Mouse (Mus musculus) embryonic facial prominence, embryonic 15.5 days (tissue): ENCODE data around the gene Ccdc148. TPM values are rescaled to one million over a fixed set of nuclear protein-coding genes. Genes with fewer than 3 reads are reported as not detected.

Experiments
- ATAC-seq: fragments of 200-750 bp; cut with Nextera tagmentation; 2 replicates; pipeline ENCODE4 v1.8.0; 2017; ENCODE audit warnings: low read depth, moderate TSS enrichment; ENCODE audit not compliant: insufficient number of reproducible peaks, low FRiP score, low TSS enrichment
- H3K27ac ChIP-seq: fragments of 300-500 bp; sonication (generic); replicated peaks from 2 replicates; pipeline ENCODE4 v1.5.1; 2015; ENCODE audit warnings: mild to moderate bottlenecking, inconsistent platforms
- H3K27me3 ChIP-seq: fragments of 300-500 bp; sonication (generic); 2 replicates; pipeline ENCODE4 v1.6.1; 2015; ENCODE audit warnings: inconsistent platforms
- H3K36me3 ChIP-seq: fragments of 300-500 bp; sonication (generic); 2 replicates; pipeline ENCODE4 v1.6.1; 2015; ENCODE audit warnings: mild to moderate bottlenecking, inconsistent platforms
- H3K4me1 ChIP-seq: fragments of 300-500 bp; sonication (generic); 2 replicates; pipeline ENCODE4 v1.6.1; 2015; ENCODE audit warnings: inconsistent platforms
- H3K4me2 ChIP-seq: fragments of 300-500 bp; sonication (generic); replicated peaks from 2 replicates; pipeline ENCODE4 v1.6.1; 2015; ENCODE audit warnings: mild to moderate bottlenecking, inconsistent platforms
- H3K4me3 ChIP-seq: fragments of 300-500 bp; sonication (generic); replicated peaks from 2 replicates; pipeline ENCODE4 v1.5.1; 2015; ENCODE audit warnings: mild to moderate bottlenecking, inconsistent platforms
- H3K9ac ChIP-seq: fragments of 300-500 bp; sonication (generic); 2 replicates; pipeline ENCODE4 v1.6.1; 2015; ENCODE audit warnings: inconsistent platforms
- H3K9me3 ChIP-seq: fragments of 300-500 bp; sonication (generic); replicated peaks from 2 replicates; pipeline ENCODE4 v1.6.1; 2016; ENCODE audit warnings: inconsistent platforms
- WGBS: fragments of 180-500 bp; shearing (Covaris S2); methylation state at CpG from one replicate; pipeline ENCODE4 v1.1.7; 2015; 5-methylcytosine and 5-hydroxymethylcytosine counted together
- polyA plus RNA-seq: library from polyadenylated mRNA; unstranded; fragments of >200 nt; fragmentation: Nextera tagmentation; extraction: Ambion mirVana; gene quantifications from 2 replicates; pipeline ENCODE4 v1.2.1, GENCODE M21; 2015

The Ccdc148 gene
- polyA plus RNA-seq, 1 experiment from 2014 or later, result 1.6 TPM

GRCm38 (mm10) chr2:58799126-58799525 lies 361.4 kb downstream of the Ccdc148 start:
- ATAC-seq, result no peak
- H3K36me3 ChIP-seq, result no peaks in the 10 kb centered on the region
- H3K9ac ChIP-seq, result no peak overlapping the region
- no peak overlapping the region for H3K4me2 ChIP-seq
- no peaks in the 10 kb centered on the region for H3K9me3 ChIP-seq
- H3K27ac ChIP-seq, result no peak overlapping the region
- WGBS, result 78% methylated on average over 9 of the region's 9 CpGs
- H3K4me3 ChIP-seq, result no peak overlapping the region
- no peaks in the 10 kb centered on the region for H3K4me1 ChIP-seq
- H3K27me3 ChIP-seq, result no peaks in the 10 kb centered on the region

GRCm38 (mm10) chr2:58797506-58797905 lies 363.0 kb downstream of the Ccdc148 start:
- no peak for ATAC-seq
- no peak overlapping the region for H3K4me3 ChIP-seq
- 69% methylated on average over 4 of the region's 4 CpGs for WGBS

GRCm38 (mm10) chr2:58795432-58795831 lies 365.1 kb downstream of the Ccdc148 start:
- no peak overlapping the region for H3K4me3 ChIP-seq
- no peaks in the 10 kb centered on the region for H3K27me3 ChIP-seq
- no peak for ATAC-seq
- H3K4me1 ChIP-seq, result peaks cover 8% of the 10 kb centered on the region; the same call in 1 of the 2 replicates
- no peak overlapping the region for H3K9ac ChIP-seq
- no peak overlapping the region for H3K27ac ChIP-seq
- WGBS, result 85% methylated on average over 5 of the region's 5 CpGs
- H3K4me2 ChIP-seq, result no peak overlapping the region
- no peaks in the 10 kb centered on the region for H3K36me3 ChIP-seq
- H3K9me3 ChIP-seq, result no peaks in the 10 kb centered on the region

More at GRCm38 (mm10) chr2:58797506-58797905, 363.0 kb downstream of the Ccdc148 start:
- Histone ChIP-seq H3K9ac (no peak overlapping the region), H3K4me1 (0 out of 2 replicates have a peak, but pooled peaks cover under 1% of the 10 kb centered on the region), H3K27ac (no peak overlapping the region), H3K27me3 (no peaks in the 10 kb centered on the region), H3K4me2 (no peak overlapping the region), H3K9me3 (no peaks in the 10 kb centered on the region), H3K36me3 (no peaks in the 10 kb centered on the region)

DNA sequence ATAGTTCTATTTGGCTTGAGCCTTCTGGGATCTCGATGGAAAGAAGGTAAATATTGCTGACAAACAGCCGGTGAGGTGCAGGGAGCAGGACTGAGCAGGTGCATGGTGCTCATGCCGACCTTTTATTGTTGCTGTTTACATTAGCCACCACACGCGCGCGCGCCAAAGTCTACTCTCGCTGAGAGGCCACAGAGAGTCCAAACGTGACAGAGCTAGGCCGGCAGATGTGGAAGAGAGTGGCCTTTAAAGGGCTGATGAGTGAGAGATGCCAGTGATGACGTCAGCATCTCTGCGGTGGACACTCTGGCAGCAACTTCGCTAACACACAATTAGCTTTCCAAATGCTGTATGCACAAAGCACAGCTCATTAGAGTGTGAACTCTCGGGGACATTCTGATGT lies 366.0 kb downstream of the Ccdc148 start:
- H3K4me2 ChIP-seq, result no peak overlapping the region
- H3K4me3 ChIP-seq, result no peak overlapping the region
- 86% methylated on average over 15 of the region's 15 CpGs for WGBS
- no peak for ATAC-seq
- no peaks in the 10 kb centered on the region for H3K9me3 ChIP-seq
- H3K27me3 ChIP-seq, result no peaks in the 10 kb centered on the region
- no peaks in the 10 kb centered on the region for H3K36me3 ChIP-seq
- no peak overlapping the region for H3K9ac ChIP-seq
- H3K27ac ChIP-seq, result no peak overlapping the region
- H3K4me1 ChIP-seq, result peaks cover 8% of the 10 kb centered on the region

DNA sequence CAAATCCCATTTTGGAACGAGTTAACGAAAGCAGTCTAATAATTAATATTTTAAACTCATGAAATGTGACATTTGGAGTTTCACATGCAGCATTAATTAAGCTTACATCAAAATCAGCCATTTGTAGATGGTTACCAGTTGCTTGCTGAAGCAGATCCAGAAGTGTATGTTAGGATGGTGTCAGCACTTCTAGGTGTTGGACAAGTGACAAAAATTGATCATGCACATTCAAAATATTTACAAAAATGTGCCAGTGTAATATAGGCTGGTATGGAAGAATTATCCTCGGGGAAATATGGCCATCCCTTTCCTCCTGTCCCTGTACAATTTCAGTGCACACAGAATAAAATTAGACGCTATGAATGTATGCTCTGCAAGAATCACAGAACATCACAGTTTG lies 370.1 kb downstream of the Ccdc148 start:
- Histone ChIP-seq H3K4me2 (no peak overlapping the region), H3K27ac (no peak overlapping the region), H3K36me3 (no peaks in the 10 kb centered on the region), H3K9me3 (no peaks in the 10 kb centered on the region), H3K9ac (no peak overlapping the region), H3K4me1 (peaks cover 12% of the 10 kb centered on the region), H3K4me3 (no peak overlapping the region), H3K27me3 (no peaks in the 10 kb centered on the region)
- no peak for ATAC-seq
- 60% methylated on average over 4 of the region's 4 CpGs for WGBS

GRCm38 (mm10) chr2:58789934-58790333 lies 370.5 kb downstream of the Ccdc148 start:
- peaks cover 12% of the 10 kb centered on the region for H3K4me1 ChIP-seq
- H3K36me3 ChIP-seq, result no peaks in the 10 kb centered on the region
- H3K27me3 ChIP-seq, result no peaks in the 10 kb centered on the region
- H3K4me3 ChIP-seq, result no peak overlapping the region
- 65% methylated on average over 7 of the region's 7 CpGs for WGBS
- H3K9ac ChIP-seq, result no peak overlapping the region
- no peak overlapping the region for H3K27ac ChIP-seq
- no peak overlapping the region for H3K4me2 ChIP-seq
- H3K9me3 ChIP-seq, result no peaks in the 10 kb centered on the region
- ATAC-seq, result no peak

GRCm38 (mm10) chr2:58787360-58787759 lies 373.1 kb downstream of the Ccdc148 start:
- H3K4me1 ChIP-seq, result peaks cover 11% of the 10 kb centered on the region
- no peaks in the 10 kb centered on the region for H3K9me3 ChIP-seq
- no peak overlapping the region for H3K27ac ChIP-seq
- 44% methylated on average over 7 of the region's 7 CpGs for WGBS
- ATAC-seq, result no peak
- H3K4me3 ChIP-seq, result no peak overlapping the region
- H3K4me2 ChIP-seq, result no peak overlapping the region
- no peaks in the 10 kb centered on the region for H3K36me3 ChIP-seq
- no peak overlapping the region for H3K9ac ChIP-seq
- H3K27me3 ChIP-seq, result no peaks in the 10 kb centered on the region

DNA sequence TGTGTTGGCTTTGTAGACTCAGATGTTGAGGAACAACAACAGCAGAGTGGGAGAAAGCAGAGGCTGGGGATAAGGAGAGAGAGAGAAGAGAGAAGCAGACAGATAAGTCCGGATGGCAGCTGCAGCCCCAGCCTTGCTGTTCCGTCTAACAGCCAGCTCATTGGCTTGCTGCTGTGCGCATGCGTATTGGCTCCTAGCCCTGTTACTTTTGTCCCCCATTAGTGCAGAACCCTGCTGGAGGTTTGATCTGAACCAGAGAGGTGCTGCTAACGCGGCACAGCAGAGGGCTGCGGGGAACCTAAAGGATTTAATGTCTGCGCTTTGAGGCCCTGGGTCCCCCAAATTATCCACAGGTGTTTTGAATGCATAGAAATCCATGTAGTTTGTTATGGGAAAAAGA lies 373.8 kb downstream of the Ccdc148 start:
- Histone ChIP-seq H3K9ac (no peak overlapping the region), H3K27me3 (no peaks in the 10 kb centered on the region), H3K4me1 (peaks cover 4% of the 10 kb centered on the region; the same call in 1 of the 2 replicates), H3K27ac (no peak overlapping the region), H3K4me2 (no peak overlapping the region), H3K9me3 (no peaks in the 10 kb centered on the region), H3K4me3 (no peak overlapping the region), H3K36me3 (no peaks in the 10 kb centered on the region)
- 50% methylated on average over 8 of the region's 8 CpGs for WGBS
- no peak for ATAC-seq

DNA sequence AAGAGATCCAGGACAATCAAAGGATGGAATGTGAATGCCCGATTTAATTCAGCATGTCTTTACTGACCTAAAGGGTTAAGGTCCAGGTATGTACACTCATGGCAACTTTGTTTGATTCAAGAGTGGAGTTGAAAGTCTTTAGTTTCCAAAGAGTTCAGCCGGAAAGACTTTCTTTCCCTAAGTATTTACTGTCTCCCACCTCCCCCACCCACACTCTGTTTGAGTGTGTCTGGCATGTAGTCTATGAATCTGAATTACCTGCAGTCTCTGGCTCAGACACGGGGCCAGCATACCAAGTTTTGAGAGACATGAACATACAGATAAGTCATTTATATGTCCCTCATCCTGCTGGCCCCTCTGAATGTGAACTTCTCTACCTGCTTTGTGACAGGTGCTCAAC lies 374.3 kb downstream of the Ccdc148 start:
- Histone ChIP-seq H3K27me3 (no peaks in the 10 kb centered on the region), H3K4me2 (no peak overlapping the region), H3K9me3 (no peaks in the 10 kb centered on the region), H3K4me3 (no peak overlapping the region), H3K36me3 (no peaks in the 10 kb centered on the region), H3K27ac (no peak overlapping the region), H3K9ac (no peak overlapping the region), H3K4me1 (peaks cover 4% of the 10 kb centered on the region; the same call in 1 of the 2 replicates)
- no peak for ATAC-seq
- 60% methylated on average over 3 of the region's 3 CpGs for WGBS

GRCm38 (mm10) chr2:58783526-58783925 lies 377.0 kb downstream of the Ccdc148 start:
- 0 out of 2 replicates have a peak, but pooled peaks cover 4% of the 10 kb centered on the region for H3K4me1 ChIP-seq
- no peak overlapping the region for H3K27ac ChIP-seq
- ATAC-seq, result no peak
- H3K36me3 ChIP-seq, result no peaks in the 10 kb centered on the region
- H3K4me2 ChIP-seq, result no peak overlapping the region
- no peaks in the 10 kb centered on the region for H3K9me3 ChIP-seq
- H3K4me3 ChIP-seq, result no peak overlapping the region
- H3K27me3 ChIP-seq, result no peaks in the 10 kb centered on the region
- H3K9ac ChIP-seq, result no peak overlapping the region
- WGBS, result 57% methylated on average over 1 of the region's 1 CpGs

DNA sequence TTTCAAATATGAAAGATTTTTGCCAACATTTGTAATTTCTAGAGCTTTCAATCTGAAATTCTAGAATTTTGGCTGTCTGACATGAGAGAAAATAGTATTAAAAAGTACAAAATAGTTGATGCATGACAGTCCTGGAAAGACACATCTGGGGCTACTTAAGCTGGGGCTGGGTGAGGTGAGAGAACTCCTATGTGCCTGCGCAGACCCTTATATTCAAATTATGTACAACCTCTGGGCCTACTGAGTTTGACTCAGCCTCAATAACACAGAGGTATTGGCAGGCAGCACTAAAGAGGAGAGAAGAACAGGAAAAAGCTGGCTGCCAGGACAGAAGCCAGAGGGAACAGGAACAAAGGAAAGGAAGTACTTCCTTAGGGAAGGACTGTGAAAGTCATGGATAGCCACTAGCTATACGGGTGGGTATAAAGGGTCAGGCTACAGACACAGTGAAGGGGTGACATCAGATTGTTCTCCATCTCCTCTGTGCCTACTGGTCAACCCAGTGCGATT lies 381.4 kb downstream of the Ccdc148 start:
- WGBS, result 68% methylated on average over 3 of the region's 3 CpGs
- no peak overlapping the region for H3K4me3 ChIP-seq
- no peak overlapping the region for H3K27ac ChIP-seq
- no peaks in the 10 kb centered on the region for H3K9me3 ChIP-seq
- H3K27me3 ChIP-seq, result no peaks in the 10 kb centered on the region
- no peaks in the 10 kb centered on the region for H3K36me3 ChIP-seq
- H3K4me1 ChIP-seq, result peaks cover 5% of the 10 kb centered on the region; the same call in 1 of the 2 replicates
- H3K4me2 ChIP-seq, result no peak overlapping the region
- no peak for ATAC-seq
- no peak overlapping the region for H3K9ac ChIP-seq

DNA sequence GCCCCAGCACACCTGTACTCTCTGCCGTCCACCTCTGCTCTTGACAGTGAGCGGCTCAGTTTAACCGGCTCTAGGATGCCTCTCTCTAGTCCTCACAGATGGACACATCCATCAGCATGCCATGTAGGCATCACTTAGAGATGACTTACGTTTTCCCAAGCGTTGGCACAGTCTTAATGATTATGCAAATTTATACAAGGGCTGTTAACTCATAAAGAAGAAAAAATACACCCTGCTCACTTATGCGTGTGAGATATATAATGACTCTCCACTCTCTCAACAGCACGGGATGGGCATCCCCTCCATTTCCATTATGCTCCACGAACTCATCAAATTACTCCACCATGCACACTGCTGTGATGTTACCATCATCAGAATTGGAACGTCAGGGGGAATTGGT lies 386.6 kb downstream of the Ccdc148 start:
- H3K27ac ChIP-seq, result no peak overlapping the region
- H3K4me3 ChIP-seq, result no peak overlapping the region
- H3K9me3 ChIP-seq, result no peaks in the 10 kb centered on the region
- no peaks in the 10 kb centered on the region for H3K27me3 ChIP-seq
- no peak for ATAC-seq
- no peaks in the 10 kb centered on the region for H3K36me3 ChIP-seq
- H3K4me1 ChIP-seq, result peaks cover 15% of the 10 kb centered on the region
- WGBS, result 86% methylated on average over 9 of the region's 9 CpGs
- no peak overlapping the region for H3K4me2 ChIP-seq
- H3K9ac ChIP-seq, result no peak overlapping the region
